Mouse (Mus musculus): ENCODE results near the gene Slbp.

DNA sequence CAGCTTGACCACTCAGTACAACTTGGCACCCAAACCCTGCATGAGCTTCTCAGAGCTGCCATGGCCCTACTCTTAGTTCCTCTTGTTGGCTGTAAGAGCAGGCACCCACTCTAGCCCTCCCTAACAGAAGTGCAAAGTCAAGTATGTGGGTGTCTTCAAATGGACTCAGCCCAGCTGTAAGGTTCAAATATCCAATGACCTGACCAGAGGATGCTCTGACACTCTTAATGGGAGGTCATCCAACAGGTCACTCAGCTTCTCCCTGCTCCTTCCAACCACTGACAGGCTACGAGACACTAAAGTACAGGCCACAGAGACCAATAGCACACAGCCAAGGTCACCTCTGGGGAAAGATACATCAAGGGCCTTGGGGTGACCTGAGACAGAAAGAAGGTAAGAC lies 43.1 kb downstream of the Slbp start:
- TF ChIP-seq CTCF (IDR thresholded peaks at IDR 0.05) (no peak), EP300 (IDR thresholded peaks at IDR 0.05) (no peak)

All from lung, postnatal 0 days (tissue).